Mouse (Mus musculus) forebrain, embryonic 11.5 days (tissue): ENCODE measurements at regions not wholly inside any gene's neighbourhood (a gene's known extent, or its start where the extent isn't known, plus 50 kb on each side); places are given as distances from the start of the nearest gene placed in this dataset.
A peak's percentile ranks its signal among the peaks of the same experiment; 100 is the strongest.

Source experiments
- ATAC-seq: fragments of 200-750 bp; cut with Nextera tagmentation; replicated peaks from 2 replicates; pipeline ENCODE4 v1.8.0; 2017; ENCODE audit warnings: moderate TSS enrichment; ENCODE audit not compliant: low FRiP score
- DNase-seq: peaks from one replicate; pipeline ENCODE4 v3.0.0-alpha.2; 2017; ENCODE audit warnings: low spot score
- H3K27ac ChIP-seq: fragments of 300-500 bp; sonication (generic); 2 replicates; pipeline ENCODE4 v1.5.1; 2014; ENCODE audit warnings: low read depth, low read length
- H3K27me3 ChIP-seq: fragments of 300-500 bp; sonication (generic); 2 replicates; pipeline ENCODE4 v1.6.1; 2014; ENCODE audit warnings: mild to moderate bottlenecking, low read length, mixed read lengths; ENCODE audit not compliant: control insufficient read depth, insufficient read depth
- H3K36me3 ChIP-seq: fragments of 300-500 bp; sonication (generic); 2 replicates; pipeline ENCODE4 v1.6.1; 2014; ENCODE audit warnings: mild to moderate bottlenecking, low read length, moderate library complexity, mixed read lengths; ENCODE audit not compliant: control insufficient read depth, insufficient read depth
- H3K4me1 ChIP-seq: fragments of 300-500 bp; sonication (generic); replicated peaks from 2 replicates; pipeline ENCODE4 v1.6.1; 2014; ENCODE audit warnings: low read length, mixed read lengths; ENCODE audit not compliant: control insufficient read depth, insufficient read depth
- H3K4me2 ChIP-seq: fragments of 300-500 bp; sonication (generic); 2 replicates; pipeline ENCODE4 v1.6.1; 2014; ENCODE audit warnings: low read depth, mild to moderate bottlenecking, low read length, moderate library complexity, mixed read lengths; ENCODE audit not compliant: severe bottlenecking
- H3K4me3 ChIP-seq: fragments of 300-500 bp; sonication (generic); 2 replicates; pipeline ENCODE4 v1.5.1; 2014; ENCODE audit warnings: low read depth, low read length
- H3K9ac ChIP-seq: fragments of 300-500 bp; sonication (generic); 2 replicates; pipeline ENCODE4 v1.6.1; 2014; ENCODE audit warnings: low read length
- H3K9me3 ChIP-seq: fragments of 300-500 bp; sonication (generic); 2 replicates; pipeline ENCODE4 v1.6.1; 2016; ENCODE audit warnings: low read length, mixed read lengths; ENCODE audit not compliant: control insufficient read depth
- WGBS: fragments of 180-500 bp; shearing (Covaris S2); extraction: QIAGEN DNeasy Blood & Tissue Kit; methylation state at CpG from one replicate; pipeline ENCODE4 v1.1.7; 2014; 5-methylcytosine and 5-hydroxymethylcytosine counted together

DNA sequence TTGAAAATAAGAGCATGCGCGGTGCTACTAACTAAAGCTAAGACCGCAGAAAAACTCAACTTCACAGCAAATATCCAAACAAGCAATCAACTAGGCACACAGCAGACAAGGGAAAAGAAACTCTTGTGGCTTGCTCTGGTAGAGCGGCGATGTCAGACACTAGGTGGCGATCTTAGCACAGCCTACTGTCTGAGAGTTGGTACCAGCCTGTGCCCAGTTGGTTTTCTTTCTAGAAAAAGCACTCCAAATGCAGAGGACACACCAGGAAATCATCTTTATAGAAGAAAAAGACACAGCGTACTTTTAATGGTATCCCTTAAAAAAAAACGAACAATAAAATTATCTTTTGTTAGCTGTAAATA, 115.6 kb downstream of the Kdr start:
- peak; percentile 81 for DNase-seq
- no peak overlapping the region for H3K9ac ChIP-seq
- H3K9me3 ChIP-seq, result no peaks in the 10 kb centered on the region
- H3K4me1 ChIP-seq, result peaks cover 2% of the 10 kb centered on the region; the same call in 1 of the 2 replicates
- no peaks in the 10 kb centered on the region for H3K36me3 ChIP-seq
- ATAC-seq, result peak; percentile 80
- H3K4me3 ChIP-seq, result no peak overlapping the region
- no peaks in the 10 kb centered on the region for H3K27me3 ChIP-seq
- WGBS, result 14% methylated on average over 8 of the region's 8 CpGs
- H3K27ac ChIP-seq, result no peak overlapping the region
- H3K4me2 ChIP-seq, result no peak overlapping the region

DNA sequence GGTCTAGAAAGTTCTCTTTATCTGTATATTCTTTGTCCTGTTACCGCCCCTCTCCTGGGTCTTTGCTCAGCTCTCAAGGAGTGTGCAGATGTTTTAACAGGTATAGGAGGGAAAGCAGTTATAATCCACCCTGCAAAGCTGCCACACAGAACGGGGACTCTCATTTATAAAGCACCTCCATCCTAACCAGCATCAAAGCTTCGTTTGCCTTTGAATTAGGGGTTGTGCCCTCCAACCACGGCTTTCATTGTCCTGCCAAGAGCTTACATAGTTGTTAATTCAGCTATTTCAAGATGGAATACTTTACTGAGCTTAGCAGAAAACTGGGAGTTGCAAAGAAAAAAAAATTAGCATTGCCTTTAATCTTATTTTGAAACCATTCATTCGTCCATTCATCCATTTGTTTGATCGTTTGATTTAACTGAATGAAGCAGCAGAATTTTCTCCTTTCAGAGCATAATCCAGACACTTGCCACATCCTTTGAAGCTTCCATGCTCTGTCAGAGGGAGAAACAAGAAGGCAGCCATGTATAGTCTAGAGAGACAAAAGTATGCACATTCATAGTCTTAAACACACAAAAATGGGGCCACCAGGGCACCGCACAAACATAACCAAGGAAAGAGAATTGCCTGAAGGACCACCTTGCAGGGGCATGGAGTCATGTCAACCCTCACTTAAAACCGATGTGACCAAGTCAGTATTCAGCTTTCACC, 116.2 kb downstream of the Kdr start:
- Histone ChIP-seq H3K9ac (no peak overlapping the region), H3K27me3 (no peaks in the 10 kb centered on the region), H3K4me3 (no peak overlapping the region), H3K4me1 (peaks cover 2% of the 10 kb centered on the region; the same call in 1 of the 2 replicates), H3K9me3 (no peaks in the 10 kb centered on the region), H3K4me2 (no peak overlapping the region), H3K27ac (no peak overlapping the region), H3K36me3 (no peaks in the 10 kb centered on the region)
- ATAC-seq, result peak; percentile 55
- no peak for DNase-seq
- 15% methylated on average over 8 of the region's 8 CpGs for WGBS

DNA sequence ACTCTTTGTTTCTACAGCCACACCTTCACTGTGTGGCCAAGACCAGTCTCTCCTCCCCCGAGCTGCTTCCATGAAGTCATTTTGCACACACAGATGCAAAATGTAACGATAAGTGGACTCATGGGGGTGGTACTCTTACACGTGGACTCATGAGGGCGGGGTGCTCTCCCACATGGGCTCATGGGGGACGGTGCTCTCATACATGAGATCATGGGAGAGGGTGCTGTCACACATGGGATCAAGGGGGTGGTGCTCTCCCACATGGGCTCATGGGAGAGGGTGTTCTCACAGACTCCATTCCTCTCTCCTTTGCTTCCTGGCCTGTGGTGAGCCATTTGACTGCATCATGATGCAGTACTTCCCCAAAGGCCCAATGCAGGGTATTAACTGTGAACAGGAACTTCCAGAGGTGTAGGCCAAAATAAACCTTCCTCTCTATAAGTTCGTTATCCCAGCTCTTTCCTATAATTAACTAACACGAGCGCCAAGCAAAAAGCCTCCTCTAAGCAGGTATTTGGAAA, 118.9 kb downstream of the Kdr start:
- DNase-seq, result no peak
- Histone ChIP-seq H3K27me3 (no peaks in the 10 kb centered on the region), H3K4me1 (peaks cover 2% of the 10 kb centered on the region; the same call in 1 of the 2 replicates), H3K27ac (no peak overlapping the region), H3K9ac (no peak overlapping the region), H3K4me3 (no peak overlapping the region), H3K4me2 (no peak overlapping the region), H3K36me3 (no peaks in the 10 kb centered on the region), H3K9me3 (no peaks in the 10 kb centered on the region)
- ATAC-seq, result no peak
- 91% methylated on average over 8 of the region's 8 CpGs for WGBS

DNA sequence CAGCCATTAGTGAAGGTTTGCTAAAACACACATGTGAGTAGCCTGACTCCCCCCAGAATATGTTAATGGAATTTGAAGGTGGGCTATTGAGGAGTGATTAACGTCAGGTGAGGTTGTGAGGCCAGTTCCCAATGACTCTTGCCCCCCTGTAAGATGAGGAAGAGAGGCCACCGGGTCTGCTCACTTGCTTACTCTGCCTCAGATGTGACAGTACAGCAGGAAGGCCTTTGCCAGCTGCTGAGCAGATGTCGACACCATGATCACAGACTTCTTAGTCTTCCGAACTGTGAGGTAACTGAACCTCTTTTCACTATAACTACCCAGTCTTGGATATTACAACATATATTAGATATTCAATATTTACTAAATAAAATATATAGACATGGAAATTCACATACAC, 127.4 kb downstream of the Kdr start:
- Histone ChIP-seq H3K4me3 (no peak overlapping the region), H3K36me3 (no peaks in the 10 kb centered on the region), H3K9ac (no peak overlapping the region), H3K4me1 (0 out of 2 replicates have a peak, but pooled peaks cover 3% of the 10 kb centered on the region), H3K27me3 (no peaks in the 10 kb centered on the region), H3K9me3 (no peaks in the 10 kb centered on the region), H3K4me2 (no peak overlapping the region), H3K27ac (no peak overlapping the region)
- ATAC-seq (no peak), DNase-seq (no peak)
- WGBS, result 80% methylated on average over 4 of the region's 4 CpGs

DNA sequence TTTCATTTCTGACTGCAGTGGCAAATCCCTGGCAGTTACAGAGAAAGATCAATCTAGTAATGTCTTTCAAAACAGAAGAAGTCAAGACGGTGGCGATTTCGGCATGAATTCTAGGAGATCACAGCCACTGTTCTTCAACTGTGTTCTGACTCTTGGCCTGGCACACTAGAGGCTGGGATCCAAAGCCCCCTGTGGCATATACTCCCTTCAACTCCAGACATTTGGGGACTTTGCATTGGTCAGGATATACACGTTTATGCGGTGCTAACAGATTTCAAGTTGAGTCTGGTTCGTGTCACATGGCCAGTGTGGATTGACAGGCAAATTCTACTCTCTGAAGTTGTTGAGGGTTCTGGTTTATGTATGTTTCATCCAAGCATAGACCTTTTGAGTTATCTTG, 130.3 kb downstream of the Kdr start:
- WGBS, result 93% methylated on average over 6 of the region's 6 CpGs
- Histone ChIP-seq H3K27me3 (no peaks in the 10 kb centered on the region), H3K4me3 (no peak overlapping the region), H3K4me1 (0 out of 2 replicates have a peak, but pooled peaks cover 3% of the 10 kb centered on the region), H3K36me3 (no peaks in the 10 kb centered on the region), H3K4me2 (no peak overlapping the region), H3K9me3 (no peaks in the 10 kb centered on the region), H3K27ac (no peak overlapping the region), H3K9ac (no peak overlapping the region)
- ATAC-seq (no peak), DNase-seq (no peak)

DNA sequence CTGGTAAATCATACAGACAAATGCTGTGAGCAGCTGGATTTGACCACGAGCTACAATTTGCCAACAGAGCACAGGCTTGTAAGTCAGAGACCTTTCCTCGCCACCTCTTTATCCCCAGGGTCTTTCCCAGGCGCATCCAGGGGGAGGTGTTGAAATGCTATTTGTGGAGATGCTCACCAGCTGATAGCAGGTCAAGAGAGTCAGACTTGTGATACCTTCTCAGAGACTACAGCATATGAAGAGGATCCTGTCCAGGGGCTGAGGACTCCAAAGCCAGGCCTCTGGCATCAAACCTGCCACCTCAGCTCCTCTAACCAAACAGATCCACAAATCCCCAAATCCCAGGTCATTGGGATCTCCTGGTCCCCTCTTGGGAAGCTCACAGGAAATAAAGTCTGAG, 130.9 kb downstream of the Kdr start:
- Histone ChIP-seq H3K27me3 (no peaks in the 10 kb centered on the region), H3K9me3 (no peaks in the 10 kb centered on the region), H3K4me3 (no peak overlapping the region), H3K4me1 (0 out of 2 replicates have a peak, but pooled peaks cover 3% of the 10 kb centered on the region), H3K9ac (no peak overlapping the region), H3K4me2 (no peak overlapping the region), H3K27ac (no peak overlapping the region), H3K36me3 (no peaks in the 10 kb centered on the region)
- no peak for DNase-seq
- WGBS, result 88% methylated on average over 3 of the region's 3 CpGs
- no peak for ATAC-seq

DNA sequence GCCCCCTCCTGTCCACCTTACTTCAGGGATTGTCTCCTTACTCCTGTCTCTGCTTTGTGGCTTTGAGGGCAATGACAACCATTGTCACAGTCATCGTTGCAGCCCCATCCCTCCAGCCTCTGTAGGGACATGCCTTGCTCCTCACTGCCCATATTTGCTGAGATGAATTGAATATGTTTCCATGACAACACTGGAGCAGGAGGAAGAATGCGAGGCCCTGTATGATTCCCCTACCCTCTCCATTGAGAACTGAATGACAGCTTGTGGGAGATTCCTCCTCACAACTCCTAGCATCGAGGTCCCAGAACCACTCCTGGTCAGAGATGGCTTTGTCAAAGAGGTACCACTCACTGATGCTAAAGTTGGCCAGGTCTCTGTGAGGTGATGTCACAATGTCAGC, 132.2 kb downstream of the Kdr start:
- 42% methylated on average over 3 of the region's 3 CpGs for WGBS
- Histone ChIP-seq H3K4me3 (no peak overlapping the region), H3K36me3 (no peaks in the 10 kb centered on the region), H3K27ac (no peak overlapping the region), H3K9ac (no peak overlapping the region), H3K4me2 (no peak overlapping the region), H3K27me3 (no peaks in the 10 kb centered on the region), H3K9me3 (no peaks in the 10 kb centered on the region), H3K4me1 (0 out of 2 replicates have a peak, but pooled peaks cover 3% of the 10 kb centered on the region)
- DNase-seq (peak; percentile 39), ATAC-seq (no peak)

DNA sequence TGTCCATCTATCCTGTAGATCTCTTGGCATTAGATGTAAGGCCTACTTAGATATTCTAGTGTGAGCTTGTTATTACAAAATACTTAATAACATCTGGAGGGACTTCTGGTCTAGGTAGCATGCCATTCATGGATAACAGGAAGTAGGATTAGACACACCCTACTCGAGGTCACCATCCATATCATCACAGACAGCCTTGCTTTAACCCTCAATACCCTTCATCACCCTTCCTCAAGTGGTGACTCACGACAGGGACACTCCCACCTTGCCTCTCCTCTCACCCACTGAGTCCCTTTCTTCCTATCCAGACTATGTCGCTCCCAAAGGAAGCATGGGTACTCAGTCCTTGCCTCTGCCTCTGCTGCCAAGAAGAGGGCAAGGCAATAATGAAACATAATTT, 134.5 kb downstream of the Kdr start:
- no peak for ATAC-seq

DNA sequence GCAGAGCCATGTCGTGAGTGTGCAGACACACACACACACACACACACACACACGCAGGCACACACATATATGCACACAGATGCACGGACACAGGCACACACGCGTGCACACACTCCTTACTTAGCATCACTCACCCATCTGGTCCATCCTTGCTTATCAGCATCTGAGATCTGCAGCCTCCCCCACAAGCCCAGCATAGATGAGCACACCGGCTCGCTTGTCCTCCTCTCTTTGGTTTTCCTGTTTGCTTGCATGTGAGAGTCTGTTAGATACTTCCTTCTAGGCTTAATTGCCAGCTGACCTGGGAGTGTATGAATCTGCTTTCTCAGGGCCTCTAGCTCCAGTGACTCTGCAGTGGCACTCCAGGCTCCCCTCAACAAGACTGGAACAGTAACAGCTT, 137.8 kb downstream of the Kdr start:
- 87% methylated on average over 7 of the region's 7 CpGs for WGBS
- DNase-seq (no peak), ATAC-seq (no peak)
- H3K9ac ChIP-seq, result no peak overlapping the region
- H3K27me3 ChIP-seq, result no peaks in the 10 kb centered on the region
- H3K4me3 ChIP-seq, result no peak overlapping the region
- no peaks in the 10 kb centered on the region for H3K4me1 ChIP-seq
- no peak overlapping the region for H3K27ac ChIP-seq
- H3K4me2 ChIP-seq, result no peak overlapping the region
- H3K9me3 ChIP-seq, result no peaks in the 10 kb centered on the region
- H3K36me3 ChIP-seq, result no peaks in the 10 kb centered on the region

More for the DNA sequence above, 134.5 kb downstream of the Kdr start:
- Histone ChIP-seq H3K4me1 (0 out of 2 replicates have a peak, but pooled peaks cover 3% of the 10 kb centered on the region), H3K9me3 (no peaks in the 10 kb centered on the region), H3K27ac (no peak overlapping the region), H3K4me2 (no peak overlapping the region), H3K4me3 (no peak overlapping the region), H3K9ac (no peak overlapping the region), H3K36me3 (no peaks in the 10 kb centered on the region), H3K27me3 (no peaks in the 10 kb centered on the region)
- WGBS, result 79% methylated on average over 3 of the region's 3 CpGs
- DNase-seq, result peak; percentile 41
